Mouse (Mus musculus): ENCODE results near the gene Twistnb. TPM values are rescaled to one million over a fixed set of nuclear protein-coding genes. Genes with fewer than 3 reads are reported as not detected.

Twistnb gene
- total RNA-seq, 1 experiment = 27.6 TPM

- H3K27ac ChIP-seq (ENCODE audit: insufficient read depth, low read depth, low read length, poor library complexity, severe bottlenecking) = no peak overlapping the region
- in situ Hi-C loops (cut with MboI; ENCODE audit: low sequenced_read_pairs in 2 of 2, unreplicated experiment in 2 of 2) = no loop called here
- no peaks in the 10 kb centered on the region for H3K9me3 ChIP-seq (ENCODE audit: control insufficient read depth, insufficient read depth, low read depth, low read length)
- TF ChIP-seq ZC3H11A (IDR thresholded peaks at IDR 0.05; ENCODE audit: borderline replicate concordance, low read depth, low read length) (no peak), HCFC1 (IDR thresholded peaks at IDR 0.05; ENCODE audit: borderline replicate concordance, insufficient read depth, low read length) (no peak), CHD2 (IDR thresholded peaks at IDR 0.05; ENCODE audit: low read depth, low read length) (no peak), ZNF384 (IDR thresholded peaks at IDR 0.05; ENCODE audit: low read depth, low read length) (no peak), MAFK (IDR thresholded peaks at IDR 0.05; ENCODE audit: insufficient read depth, low read depth, low read length) (no peak)
- no peak overlapping the region for H3K9ac ChIP-seq (ENCODE audit: insufficient read depth, low read depth, low read length, poor library complexity, severe bottlenecking)
- H3K4me1 ChIP-seq (ENCODE audit: control insufficient read depth in 2 of 2, insufficient read depth in 2 of 2, low read length in 2 of 2, poor library complexity in 1 of 2) = 0 out of 4 replicates have a peak, but pooled peaks cover 0 to 3% of the 10 kb centered on the region in 2 experiments
- H3K36me3 ChIP-seq (ENCODE audit: control insufficient read depth, insufficient read depth, low read length, poor library complexity, severe bottlenecking) = no peaks in the 10 kb centered on the region
- DNase-seq (ENCODE audit: low read depth, low spot score) = no peak
- no peak overlapping the region for H3K4me3 ChIP-seq (ENCODE audit: insufficient read depth in 1 of 2, low read depth in 1 of 2, low read length in 2 of 2, poor library complexity in 1 of 2, severe bottlenecking in 1 of 2)
Measured at GRCm38 (mm10) chr12:33455418-33455817, 26.0 kb downstream of the Twistnb start.

- no peaks in the 10 kb centered on the region for H3K9me3 ChIP-seq (ENCODE audit: control insufficient read depth, insufficient read depth, low read depth, low read length)
- DNase-seq (ENCODE audit: low read depth, low spot score) = no peak
- no peak overlapping the region for H3K4me3 ChIP-seq (ENCODE audit: insufficient read depth in 1 of 2, low read depth in 1 of 2, low read length in 2 of 2, poor library complexity in 1 of 2, severe bottlenecking in 1 of 2)
- TF ChIP-seq MAFK (IDR thresholded peaks at IDR 0.05; ENCODE audit: insufficient read depth, low read depth, low read length) (no peak), HCFC1 (IDR thresholded peaks at IDR 0.05; ENCODE audit: borderline replicate concordance, insufficient read depth, low read length) (no peak), ZNF384 (IDR thresholded peaks at IDR 0.05; ENCODE audit: low read depth, low read length) (no peak), CHD2 (IDR thresholded peaks at IDR 0.05; ENCODE audit: low read depth, low read length) (no peak), ZC3H11A (IDR thresholded peaks at IDR 0.05; ENCODE audit: borderline replicate concordance, low read depth, low read length) (no peak)
- in situ Hi-C loops (cut with MboI; ENCODE audit: low sequenced_read_pairs in 2 of 2, unreplicated experiment in 2 of 2) = no loop called here
- H3K4me1 ChIP-seq (ENCODE audit: control insufficient read depth in 2 of 2, insufficient read depth in 2 of 2, low read length in 2 of 2, poor library complexity in 1 of 2) = no peaks in the 10 kb centered on the region
- no peak overlapping the region for H3K9ac ChIP-seq (ENCODE audit: insufficient read depth, low read depth, low read length, poor library complexity, severe bottlenecking)
- H3K36me3 ChIP-seq (ENCODE audit: control insufficient read depth, insufficient read depth, low read length, poor library complexity, severe bottlenecking) = no peaks in the 10 kb centered on the region
- H3K27ac ChIP-seq (ENCODE audit: insufficient read depth, low read depth, low read length, poor library complexity, severe bottlenecking) = no peak overlapping the region
Measured at GRCm38 (mm10) chr12:33456242-33456641, 26.8 kb downstream of the Twistnb start.

GRCm38 (mm10) chr12:33480975-33481374 is 51.5 kb downstream of the Twistnb start:
- no peak overlapping the region for H3K9ac ChIP-seq (ENCODE audit: insufficient read depth, low read depth, low read length, poor library complexity, severe bottlenecking)
- no peaks in the 10 kb centered on the region for H3K36me3 ChIP-seq (ENCODE audit: control insufficient read depth, insufficient read depth, low read length, poor library complexity, severe bottlenecking)
- H3K4me1 ChIP-seq (ENCODE audit: control insufficient read depth in 2 of 2, insufficient read depth in 2 of 2, low read length in 2 of 2, poor library complexity in 1 of 2) = no peaks in the 10 kb centered on the region
- H3K4me3 ChIP-seq (ENCODE audit: insufficient read depth in 1 of 2, low read depth in 1 of 2, low read length in 2 of 2, poor library complexity in 1 of 2, severe bottlenecking in 1 of 2) = no peak overlapping the region
- DNase-seq (ENCODE audit: low read depth, low spot score) = no peak
- TF ChIP-seq ZNF384 (IDR thresholded peaks at IDR 0.05; ENCODE audit: low read depth, low read length) = no peak
- peak; percentile 74; the same call in 1 of the 2 replicates for TF ChIP-seq ZC3H11A (IDR thresholded peaks at IDR 0.05; ENCODE audit: borderline replicate concordance, low read depth, low read length)
- no peak overlapping the region for H3K27ac ChIP-seq (ENCODE audit: insufficient read depth, low read depth, low read length, poor library complexity, severe bottlenecking)
- H3K9me3 ChIP-seq (ENCODE audit: control insufficient read depth, insufficient read depth, low read depth, low read length) = no peaks in the 10 kb centered on the region
- in situ Hi-C loops (cut with MboI; ENCODE audit: low sequenced_read_pairs in 2 of 2, unreplicated experiment in 2 of 2) = loop anchor here in 1 of 2 experiments (25.0 kb wide), 1 partner anchor 256 kb away; no protein-coding TSS in a partner anchor

GRCm38 (mm10) chr12:33482931-33483330 is 53.5 kb downstream of the Twistnb start:
- TF ChIP-seq CHD2 (IDR thresholded peaks at IDR 0.05; ENCODE audit: low read depth, low read length) (no peak), ZC3H11A (IDR thresholded peaks at IDR 0.05; ENCODE audit: borderline replicate concordance, low read depth, low read length) (no peak), HCFC1 (IDR thresholded peaks at IDR 0.05; ENCODE audit: borderline replicate concordance, insufficient read depth, low read length) (no peak), MAFK (IDR thresholded peaks at IDR 0.05; ENCODE audit: insufficient read depth, low read depth, low read length) (no peak), ZNF384 (IDR thresholded peaks at IDR 0.05; ENCODE audit: low read depth, low read length) (no peak)
- Histone ChIP-seq H3K27ac (ENCODE audit: insufficient read depth, low read depth, low read length, poor library complexity, severe bottlenecking) (no peak overlapping the region), H3K9ac (ENCODE audit: insufficient read depth, low read depth, low read length, poor library complexity, severe bottlenecking) (no peak overlapping the region), H3K36me3 (ENCODE audit: control insufficient read depth, insufficient read depth, low read length, poor library complexity, severe bottlenecking) (no peaks in the 10 kb centered on the region), H3K9me3 (ENCODE audit: control insufficient read depth, insufficient read depth, low read depth, low read length) (no peaks in the 10 kb centered on the region), H3K4me1 (ENCODE audit: control insufficient read depth in 2 of 2, insufficient read depth in 2 of 2, low read length in 2 of 2, poor library complexity in 1 of 2) (no peaks in the 10 kb centered on the region), H3K4me3 (ENCODE audit: insufficient read depth in 1 of 2, low read depth in 1 of 2, low read length in 2 of 2, poor library complexity in 1 of 2, severe bottlenecking in 1 of 2) (no peak overlapping the region)
- in situ Hi-C loops (cut with MboI; ENCODE audit: low sequenced_read_pairs in 2 of 2, unreplicated experiment in 2 of 2) = loop anchor here in 1 of 2 experiments (25.0 kb wide), 1 partner anchor 254 kb away; no protein-coding TSS in a partner anchor
- DNase-seq (ENCODE audit: low read depth, low spot score) = no peak

Other genes starting within 250 kb of the Twistnb start
- 0.63 TPM in 1 of 2 replicates, not detected in the other for gene Efcab10, start 34.8 kb upstream of the Twistnb start, total RNA-seq (2012; rRNA removed)